Mouse (Mus musculus) myocyte (in vitro differentiated cells): ENCODE data around the gene Ints3. TPM values are rescaled to one million over a fixed set of nuclear protein-coding genes. Genes with fewer than 3 reads are reported as not detected.

Experiments used
- H3K27me3 ChIP-seq: one replicate; pipeline ENCODE4 v1.6.1; 2011; ENCODE audit not compliant: control insufficient read depth, insufficient read depth, insufficient read length
- H3K36me3 ChIP-seq: one replicate; pipeline ENCODE4 v1.6.1; 2011; ENCODE audit not compliant: control insufficient read depth, insufficient read depth
- H3K4me2 ChIP-seq: one replicate; pipeline ENCODE4 v1.6.1; 2011; ENCODE audit warnings: low read depth, control low read depth
- H3K4me3 ChIP-seq: one replicate; pipeline ENCODE4 v1.5.1; 2011; ENCODE audit warnings: mild to moderate bottlenecking, control low read depth, moderate library complexity
- H3K79me2 ChIP-seq: one replicate; pipeline ENCODE4 v1.6.1; 2011; ENCODE audit not compliant: control insufficient read depth, insufficient read depth
- H3ac ChIP-seq: one replicate; pipeline ENCODE4 v1.6.1; 2011; ENCODE audit not compliant: control insufficient read depth, insufficient read length
- CEBPB ChIP-seq: IDR thresholded peaks from 2 replicates; pipeline ENCODE4 v1.6.1; 2011; ENCODE audit warnings: mild to moderate bottlenecking, moderate library complexity; ENCODE audit not compliant: poor library complexity, insufficient read depth, severe bottlenecking
- E2F4 ChIP-seq: IDR thresholded peaks from one replicate; pipeline ENCODE4 v1.6.1; 2011; ENCODE audit warnings: mild to moderate bottlenecking, control low read depth, moderate library complexity; ENCODE audit not compliant: insufficient read depth
- MAX ChIP-seq: IDR thresholded peaks from one replicate; pipeline ENCODE4 v1.6.1; 2011; ENCODE audit warnings: low read depth, mild to moderate bottlenecking, control low read depth
- MYOD1 ChIP-seq, 3 experiments: IDR thresholded peaks; one replicate each; pipeline ENCODE4 v1.6.1; 2011; ENCODE audit warnings: control low read depth in 2 of 3, low read depth in 2 of 3, mild to moderate bottlenecking in 2 of 3, moderate library complexity in 1 of 3; ENCODE audit not compliant: insufficient read length in 2 of 3, control insufficient read depth in 1 of 3
- MYOG ChIP-seq, 3 experiments: IDR thresholded peaks; one replicate each; pipeline ENCODE4 v1.6.1; 2011; ENCODE audit warnings: control low read depth in 2 of 3, low read depth in 2 of 3, mild to moderate bottlenecking in 2 of 3; ENCODE audit not compliant: insufficient read length in 2 of 3, control insufficient read depth in 1 of 3, insufficient read depth in 1 of 3
- POLR2A ChIP-seq: IDR thresholded peaks from one replicate; pipeline ENCODE4 v1.6.1; 2011; ENCODE audit warnings: low read depth, mild to moderate bottlenecking, control low read depth, moderate library complexity; ENCODE audit not compliant: insufficient read length
- POLR2AphosphoS2 ChIP-seq: IDR thresholded peaks from one replicate; pipeline ENCODE4 v1.6.1; 2011; ENCODE audit warnings: low read depth, control low read depth; ENCODE audit not compliant: insufficient read length
- REST ChIP-seq: IDR thresholded peaks from one replicate; pipeline ENCODE4 v1.6.1; 2011; ENCODE audit warnings: mild to moderate bottlenecking, control low read depth, moderate library complexity; ENCODE audit not compliant: insufficient read depth, insufficient read length
- SRF ChIP-seq: IDR thresholded peaks from one replicate; pipeline ENCODE4 v1.6.1; 2011; ENCODE audit warnings: low read depth; ENCODE audit not compliant: control insufficient read depth, insufficient read length
- TCF12 ChIP-seq: IDR thresholded peaks from one replicate; pipeline ENCODE4 v1.6.1; 2011; ENCODE audit warnings: mild to moderate bottlenecking, control low read depth; ENCODE audit not compliant: poor library complexity, insufficient read depth, severe bottlenecking
- TCF3 ChIP-seq: IDR thresholded peaks from one replicate; pipeline ENCODE4 v1.6.1; 2011; ENCODE audit warnings: low read depth, control low read depth; ENCODE audit not compliant: insufficient read length
- USF1 ChIP-seq: IDR thresholded peaks from one replicate; pipeline ENCODE4 v1.6.1; 2011; ENCODE audit warnings: low read depth, mild to moderate bottlenecking, control low read depth, moderate library complexity
- polyA plus RNA-seq: library from polyadenylated mRNA; unstranded; fragments of >200 nt; fragmentation: generic; extraction: Trizol; gene quantifications from one replicate; pipeline ENCODE4 v1.2.1, GENCODE M21; 2012; ENCODE audit warnings: missing spikeins

The Ints3 gene
- 24.2 TPM for polyA plus RNA-seq

DNA sequence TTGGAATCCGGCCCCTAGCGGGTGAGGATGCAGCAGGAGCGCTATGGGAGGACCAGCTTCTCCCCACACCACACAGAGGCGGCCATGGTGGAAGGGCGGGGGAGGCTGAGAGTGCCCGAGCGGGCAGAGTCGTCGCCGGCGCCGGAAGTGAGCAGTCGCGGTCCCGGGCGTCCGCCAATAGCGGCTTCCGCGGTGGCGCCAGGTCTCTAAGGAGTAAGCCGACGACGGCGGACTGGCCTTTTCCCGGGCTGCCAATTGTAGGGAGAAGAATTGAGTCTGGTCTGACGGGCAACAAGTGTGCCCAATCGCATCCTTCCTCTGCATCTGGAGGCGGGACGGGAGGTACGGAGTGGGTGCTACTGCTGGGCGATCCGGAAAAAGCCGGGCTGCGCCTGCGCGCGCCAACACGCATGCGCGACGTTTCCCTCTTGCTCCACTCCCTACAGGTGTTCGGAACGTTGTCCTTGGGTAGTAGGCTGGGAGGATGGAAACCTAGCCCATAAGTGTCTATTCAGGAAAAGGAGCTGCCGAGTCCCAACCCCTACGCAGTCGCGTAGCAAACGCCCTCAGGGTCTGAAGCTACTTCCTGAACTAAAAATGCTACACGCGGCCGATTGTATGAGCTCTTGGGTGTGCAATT, at the start of gene Ints3:
Ints3 (minus strand) TSS at position 242 of the 640 bp plus-strand sequence.
- H3K4me2 ChIP-seq: peak within 1 kb of the TSS; percentile 95
- no peaks in the 10 kb centered on the region for H3K27me3 ChIP-seq
- no peaks in the 10 kb centered on the region for H3K36me3 ChIP-seq
- peak within 1 kb of the TSS; percentile 88 for H3K4me3 ChIP-seq
- TF ChIP-seq MYOG (IDR thresholded peaks at IDR 0.05; ENCODE audit: control insufficient read depth in 1 of 3, insufficient read depth in 1 of 3, insufficient read length in 2 of 3, low read depth in 2 of 3): no peak
- TF ChIP-seq POLR2A: peak; percentile 78
- TF ChIP-seq CEBPB: no peak
- no peak for TF ChIP-seq TCF3
- TF ChIP-seq POLR2AphosphoS2: peak; percentile 91
- peak; percentile 19 for TF ChIP-seq SRF
- TF ChIP-seq REST: peak; percentile 16
- TF ChIP-seq E2F4: peak; percentile 41
- TF ChIP-seq USF1: no peak
- peak in 2 of 3 experiments; percentile 12 to 58 for TF ChIP-seq MYOD1 (IDR thresholded peaks at IDR 0.05; ENCODE audit: control insufficient read depth in 1 of 3, insufficient read length in 2 of 3, low read depth in 2 of 3)
- no peak for TF ChIP-seq MAX
- peak within 1 kb of the TSS; percentile 29 for H3ac ChIP-seq
- H3K79me2 ChIP-seq: peaks cover 19% of the 10 kb centered on the region

- Histone ChIP-seq H3K27me3 (no peaks in the 10 kb centered on the region), H3ac (peak within 1 kb of the TSS; percentile 0), H3K4me2 (peak within 1 kb of the TSS; percentile 96), H3K79me2 (peaks cover 40% of the 10 kb centered on the region), H3K4me3 (peak within 1 kb of the TSS; percentile 86), H3K36me3 (peaks cover 11% of the 10 kb centered on the region)
- TF ChIP-seq REST (no peak), MYOG (IDR thresholded peaks at IDR 0.05; ENCODE audit: control insufficient read depth in 1 of 3, insufficient read depth in 1 of 3, insufficient read length in 2 of 3, low read depth in 2 of 3) (no peak), E2F4 (peak; percentile 11), MYOD1 (IDR thresholded peaks at IDR 0.05; ENCODE audit: control insufficient read depth in 1 of 3, insufficient read length in 2 of 3, low read depth in 2 of 3) (no peak), TCF3 (no peak), USF1 (no peak), TCF12 (no peak), MAX (no peak), CEBPB (peak; percentile 93), POLR2AphosphoS2 (peak; percentile 84), POLR2A (peak; percentile 77), SRF (no peak)
Observed at GRCm38 (mm10) chr3:90475831-90476611, 42.6 kb upstream of the Ints3 start, which contains the start of gene Ilf2. TSS of gene Ilf2 (plus strand) at chr3:90476126.

DNA sequence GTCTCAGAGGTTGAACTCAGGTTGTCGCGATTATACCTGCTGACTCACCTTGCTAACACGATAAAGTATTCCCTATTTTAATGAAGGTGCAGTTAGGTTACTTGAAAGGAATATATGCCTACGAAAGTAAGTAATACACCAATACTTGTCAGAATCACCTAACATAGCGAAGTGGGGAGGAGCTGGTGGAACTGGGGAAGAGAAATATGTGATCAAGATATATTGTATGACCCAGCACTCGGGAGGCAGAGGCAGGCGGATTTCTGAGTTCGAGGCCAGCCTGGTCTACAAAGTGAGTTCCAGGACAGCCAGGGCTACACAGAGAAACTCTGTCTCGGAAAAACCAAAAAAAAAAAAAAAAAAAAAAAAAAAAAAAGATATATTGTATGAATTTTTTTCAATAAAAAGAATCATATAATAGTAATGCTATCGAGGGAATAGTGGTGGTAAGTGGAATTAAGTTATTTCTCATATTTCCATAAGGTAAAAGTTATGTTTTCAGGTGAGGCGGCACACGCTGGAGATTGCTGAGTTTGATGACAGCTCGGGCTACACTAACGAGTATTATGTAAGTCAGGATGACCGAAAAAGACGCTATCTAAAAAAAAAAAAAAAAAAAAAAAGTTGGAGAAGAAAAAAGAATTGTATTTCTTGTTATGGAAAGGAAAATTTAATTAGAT, 41.9 kb upstream of the Ints3 start:
- Histone ChIP-seq H3K4me3 (peak overlapping the region; percentile 86), H3ac (no peak overlapping the region), H3K79me2 (peaks cover 35% of the 10 kb centered on the region), H3K27me3 (no peaks in the 10 kb centered on the region), H3K36me3 (peaks cover 5% of the 10 kb centered on the region), H3K4me2 (peak overlapping the region; percentile 73)
- TF ChIP-seq MAX: no peak
- no peak for TF ChIP-seq SRF
- no peak for TF ChIP-seq TCF3
- no peak for TF ChIP-seq POLR2A
- TF ChIP-seq POLR2AphosphoS2: no peak
- TF ChIP-seq REST: no peak
- no peak for TF ChIP-seq MYOG (IDR thresholded peaks at IDR 0.05; ENCODE audit: control insufficient read depth in 1 of 3, insufficient read depth in 1 of 3, insufficient read length in 2 of 3, low read depth in 2 of 3)
- no peak for TF ChIP-seq USF1
- TF ChIP-seq E2F4: no peak
- TF ChIP-seq TCF12: no peak
- no peak for TF ChIP-seq MYOD1 (IDR thresholded peaks at IDR 0.05; ENCODE audit: control insufficient read depth in 1 of 3, insufficient read length in 2 of 3, low read depth in 2 of 3)
- no peak for TF ChIP-seq CEBPB

GRCm38 (mm10) chr3:90472213-90472612, 38.8 kb upstream of the Ints3 start:
- no peak overlapping the region for H3ac ChIP-seq
- peaks cover 11% of the 10 kb centered on the region for H3K79me2 ChIP-seq
- H3K4me3 ChIP-seq: no peak overlapping the region
- H3K4me2 ChIP-seq: no peak overlapping the region
- no peak for TF ChIP-seq CEBPB
- TF ChIP-seq REST: no peak
- no peak for TF ChIP-seq POLR2AphosphoS2
- no peak for TF ChIP-seq SRF
- no peak for TF ChIP-seq MAX
- TF ChIP-seq TCF3: no peak
- TF ChIP-seq MYOD1 (IDR thresholded peaks at IDR 0.05; ENCODE audit: control insufficient read depth in 1 of 3, insufficient read length in 2 of 3, low read depth in 2 of 3): no peak
- no peak for TF ChIP-seq USF1
- TF ChIP-seq TCF12: no peak
- TF ChIP-seq POLR2A: no peak
- H3K36me3 ChIP-seq: no peaks in the 10 kb centered on the region
- H3K27me3 ChIP-seq: no peaks in the 10 kb centered on the region
